Comparison of ENCODE assay signal across 8 mouse cellular contexts in genomic region chr5:31527117-31527680, GRCm38 (mm10). TPM values are rescaled to one million over a fixed set of nuclear protein-coding genes. Genes with fewer than 3 reads are reported as not detected.
DNase-seq lines count a peak whose midpoint lies in the region; ATAC-seq and TF ChIP-seq lines count a peak whose summit lies in the region.

No protein-coding gene starts in this region.

- peaks cover 2% of the 10 kb centered on the region for H3K4me1 ChIP-seq in testis, adult 2 months (ENCODE audit: control insufficient read depth, insufficient read depth, low read length)
- H3K4me1 ChIP-seq in intestine, embryonic 16.5 days (ENCODE audit: control insufficient read depth, insufficient read depth, low read length), result peaks cover 9% of the 10 kb centered on the region

- WGBS in intestine, embryonic 16.5 days, result 2% methylated on average over 40 of the region's 40 CpGs

- H3K36me3 ChIP-seq in testis, adult 2 months (ENCODE audit: control insufficient read depth, insufficient read depth, low read length), result no peaks in the 10 kb centered on the region; the same call in 1 of the 2 replicates
- H3K36me3 ChIP-seq in intestine, embryonic 16.5 days (ENCODE audit: control insufficient read depth, insufficient read depth, low read length), result peaks cover 8% of the 10 kb centered on the region

- peak overlapping the region; percentile 96 for H3K4me3 ChIP-seq in testis, adult 2 months (ENCODE audit: control insufficient read depth, low read depth, low read length)
- H3K4me3 ChIP-seq in intestine, embryonic 16.5 days (ENCODE audit: low read length), result peak overlapping the region; percentile 99

- H3K9me3 ChIP-seq in intestine, embryonic 16.5 days (ENCODE audit: control insufficient read depth, low read length), result no peaks in the 10 kb centered on the region

- no peaks in the 10 kb centered on the region for H3K27me3 ChIP-seq in testis, adult 2 months (ENCODE audit: control insufficient read depth, insufficient read depth, low read length)
- H3K27me3 ChIP-seq in intestine, embryonic 16.5 days (replicated peaks; ENCODE audit: control insufficient read depth, insufficient read depth, low read length), result no peaks in the 10 kb centered on the region

- peak overlapping the region; percentile 92 for H3K9ac ChIP-seq in intestine, embryonic 16.5 days (ENCODE audit: low read depth, low read length)

- peak; percentile 5 for DNase-seq in embryo, embryonic 10.5 days (ENCODE audit: low spot score)
- DNase-seq in embryo, embryonic 9.5 days (ENCODE audit: extremely low spot score), result no peak
- no peak for DNase-seq in testis, postnatal 10 days (ENCODE audit: low spot score)
- no peak for DNase-seq in left cerebral cortex, adult 8-10 months (ENCODE audit: low spot score in 2 of 2)
- no peak for DNase-seq in Muller cell, postnatal 12 days (ENCODE audit: inconsistent ontology term)

- no peak for TF ChIP-seq CTCF in testis, adult 2 months (IDR thresholded peaks at IDR 0.05; ENCODE audit: control insufficient read depth, insufficient read depth, insufficient replicate concordance, low read depth, low read length)

- peak overlapping the region; percentile 90 for H3K4me2 ChIP-seq in intestine, embryonic 16.5 days (ENCODE audit: low read depth, low read length)

- TF ChIP-seq POLR2A in testis, adult 2 months (IDR thresholded peaks at IDR 0.05; ENCODE audit: control insufficient read depth, low read depth, low read length), result no peak

- peak; percentile 49 for ATAC-seq in intestine, embryonic 16.5 days
- peak; percentile 11; the same call in 1 of the 2 replicates for ATAC-seq in monocyte, adult 5-6 weeks (replicated peaks; ENCODE audit: insufficient number of reproducible peaks, low FRiP score, low TSS enrichment, poor library complexity, severe bottlenecking)

- H3K27ac ChIP-seq in testis, adult 2 months (ENCODE audit: control insufficient read depth, insufficient read depth, low read depth, low read length), result peak overlapping the region; percentile 79
- peak overlapping the region; percentile 90 for H3K27ac ChIP-seq in intestine, embryonic 16.5 days (ENCODE audit: low read length)

RNA-seq across cellular contexts. Expression of gene Slc4a1ap, which starts 0.4 kb away (rescaled TPM):
- 15.1 and 16.9 TPM in 2 replicates for polyA plus RNA-seq in testis, adult 2 months (2012; rRNA removed)
- 22.0 and 25.0 TPM in 2 replicates for polyA plus RNA-seq in intestine, embryonic 16.5 days (2015; fragmentation: Nextera tagmentation; extraction: Ambion mirVana)
- 68.9 to 82.2 TPM (median 69.9 TPM) in 3 replicates for total RNA-seq in monocyte, adult 5-6 weeks (2017)
- 10 to 100 TPM; 48.2 to 53.6 (median 51.4) TPM for total RNA-seq in left cerebral cortex, adult 8-10 months (2022)

RNA-seq across cellular contexts. Expression of gene Supt7l, which starts 0.4 kb away (rescaled TPM):
- 5.9 and 6.4 TPM in 2 replicates for polyA plus RNA-seq in testis, adult 2 months (2012; rRNA removed)
- 14.8 and 18.7 TPM in 2 replicates for polyA plus RNA-seq in intestine, embryonic 16.5 days (2015; fragmentation: Nextera tagmentation; extraction: Ambion mirVana)
- total RNA-seq in monocyte, adult 5-6 weeks (2017), result 18.5 to 33.7 TPM (median 23.3 TPM) in 3 replicates
- 10 to 100 TPM; 17.8 to 19.4 (median 18.1) TPM for total RNA-seq in left cerebral cortex, adult 8-10 months (2022)

RNA-seq across cellular contexts. Expression of gene Gpn1, which starts 32.7 kb away (rescaled TPM):
- 13.3 and 15.7 TPM in 2 replicates for polyA plus RNA-seq in testis, adult 2 months (2012; rRNA removed)
- 43.5 and 53.3 TPM in 2 replicates for polyA plus RNA-seq in intestine, embryonic 16.5 days (2015; fragmentation: Nextera tagmentation; extraction: Ambion mirVana)
- 15.1 to 24.0 TPM (median 21.2 TPM) in 3 replicates for total RNA-seq in monocyte, adult 5-6 weeks (2017)
- 10 to 100 TPM; 28.8 to 32.6 (median 32.2) TPM for total RNA-seq in left cerebral cortex, adult 8-10 months (2022)

RNA-seq across cellular contexts. Expression of gene 4930548H24Rik, which starts 41.7 kb away (rescaled TPM):
- polyA plus RNA-seq in testis, adult 2 months (2012; rRNA removed), result 4.9 and 5.4 TPM in 2 replicates
- polyA plus RNA-seq in intestine, embryonic 16.5 days (2015; fragmentation: Nextera tagmentation; extraction: Ambion mirVana), result 0.09 TPM in 1 of 2 replicates, not detected in the other
- 0.64 to 1.8 TPM (median 0.87 TPM) in 3 replicates for total RNA-seq in monocyte, adult 5-6 weeks (2017)
- total RNA-seq in left cerebral cortex, adult 8-10 months (2022), result under 1 TPM in 1 of 4 experiments, not detected in 3; 0.17 TPM
